Mouse (Mus musculus): Measurements from ENCODE around the gene Gcnt7.

The Gcnt7 gene

DNA sequence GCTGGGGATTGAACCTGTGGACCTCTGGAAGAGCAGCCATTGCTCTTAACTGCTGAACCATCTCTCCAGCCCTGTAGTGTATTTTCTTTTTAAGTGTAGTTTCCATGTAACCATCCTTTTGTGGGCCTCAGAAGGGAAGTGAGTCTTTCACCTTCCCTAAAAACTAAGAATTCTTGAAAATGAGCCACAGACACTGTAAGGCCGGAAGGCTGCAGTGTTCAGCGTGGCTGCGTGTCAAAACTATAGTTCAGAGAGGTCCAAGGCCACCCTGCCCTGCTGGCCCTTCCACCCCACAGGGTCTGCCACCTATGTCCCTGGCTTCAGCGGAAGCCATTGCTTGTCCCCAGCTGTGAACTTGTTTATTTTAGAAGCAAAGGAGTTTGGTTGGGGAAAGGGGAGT lies 52.2 kb downstream of the Gcnt7 start:
- in situ Hi-C loops (cut with MboI, MseI): no loop called here

DNA sequence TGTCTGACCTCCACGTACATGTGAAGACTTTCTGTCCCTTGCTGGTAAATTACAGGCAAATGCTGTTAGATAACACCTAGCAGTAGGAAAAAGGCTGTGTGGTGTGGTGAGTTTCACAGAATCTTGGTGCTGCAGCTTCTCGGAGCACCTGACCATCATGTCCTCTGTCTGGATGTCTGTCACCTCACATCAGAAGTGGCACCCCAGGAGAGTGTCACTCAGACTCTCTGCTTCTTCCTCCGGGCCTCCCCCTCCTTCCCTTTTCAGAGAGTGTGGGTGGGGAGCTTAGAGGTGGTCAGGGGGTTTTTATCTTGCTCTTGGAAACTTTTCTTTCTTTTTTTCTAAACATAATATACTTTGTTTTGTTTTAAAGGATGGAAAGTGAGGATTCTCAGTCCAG lies 53.4 kb downstream of the Gcnt7 start:
- in situ Hi-C loops (cut with MboI, MseI): no loop called here

DNA sequence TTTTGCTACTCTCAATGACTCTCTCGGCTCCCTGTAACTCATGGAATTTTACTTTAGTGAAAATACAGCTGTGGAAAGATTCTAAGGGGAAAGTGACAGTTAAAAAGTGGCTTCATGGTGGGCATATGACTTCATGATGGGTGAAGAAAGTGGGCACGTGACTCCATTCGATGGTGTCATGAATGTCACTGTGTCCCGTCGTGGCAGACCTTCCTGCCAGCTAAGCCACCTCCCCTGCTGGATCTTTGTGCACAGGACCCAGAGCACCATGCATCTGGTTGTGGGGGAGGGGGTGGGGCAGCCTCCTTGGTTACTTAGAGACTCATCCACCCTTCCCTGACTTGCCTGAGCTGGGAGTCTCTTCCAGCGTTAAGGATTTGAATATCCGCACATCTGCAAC lies 54.2 kb downstream of the Gcnt7 start:
- in situ Hi-C loops (cut with MboI, MseI): no loop called here

DNA sequence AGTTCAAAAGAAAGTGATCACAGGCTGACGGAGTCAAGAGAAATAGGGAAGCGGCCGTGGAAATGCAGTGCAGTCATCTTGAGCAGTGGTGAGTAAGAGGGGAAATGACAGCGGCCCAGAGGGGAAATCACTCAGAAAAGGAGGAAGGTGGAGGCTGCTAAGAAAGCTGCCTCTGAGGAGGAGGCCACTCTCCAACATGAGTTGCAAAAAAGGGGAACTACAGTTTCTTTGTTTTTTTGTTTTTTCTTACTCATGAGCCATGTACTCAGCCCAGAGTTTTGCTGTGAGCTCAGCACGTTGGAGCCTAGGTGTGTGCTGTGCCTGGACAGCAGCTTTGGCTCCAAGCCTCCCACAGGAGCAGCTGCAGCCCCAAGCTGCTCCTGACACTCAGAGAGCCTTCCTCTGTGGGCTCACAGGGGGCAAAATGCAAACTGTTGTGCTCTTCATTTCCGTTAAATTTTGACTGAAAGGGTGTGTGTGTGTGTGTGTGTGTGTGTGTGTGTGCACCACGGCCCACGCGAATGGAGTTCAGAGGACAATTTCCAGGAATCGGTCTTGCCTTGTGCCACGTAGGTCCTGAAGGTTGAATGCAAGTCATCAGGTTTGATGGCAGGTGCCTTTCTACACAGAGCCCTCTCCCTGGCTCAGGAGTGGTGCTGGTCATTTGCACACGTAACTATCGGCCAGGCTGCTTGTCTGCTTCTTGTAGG lies 57.1 kb downstream of the Gcnt7 start:
- in situ Hi-C loops (cut with MboI, MseI): no loop called here
